Comparison of ENCODE assay signal across 10 mouse cellular contexts in the genomic region with DNA sequence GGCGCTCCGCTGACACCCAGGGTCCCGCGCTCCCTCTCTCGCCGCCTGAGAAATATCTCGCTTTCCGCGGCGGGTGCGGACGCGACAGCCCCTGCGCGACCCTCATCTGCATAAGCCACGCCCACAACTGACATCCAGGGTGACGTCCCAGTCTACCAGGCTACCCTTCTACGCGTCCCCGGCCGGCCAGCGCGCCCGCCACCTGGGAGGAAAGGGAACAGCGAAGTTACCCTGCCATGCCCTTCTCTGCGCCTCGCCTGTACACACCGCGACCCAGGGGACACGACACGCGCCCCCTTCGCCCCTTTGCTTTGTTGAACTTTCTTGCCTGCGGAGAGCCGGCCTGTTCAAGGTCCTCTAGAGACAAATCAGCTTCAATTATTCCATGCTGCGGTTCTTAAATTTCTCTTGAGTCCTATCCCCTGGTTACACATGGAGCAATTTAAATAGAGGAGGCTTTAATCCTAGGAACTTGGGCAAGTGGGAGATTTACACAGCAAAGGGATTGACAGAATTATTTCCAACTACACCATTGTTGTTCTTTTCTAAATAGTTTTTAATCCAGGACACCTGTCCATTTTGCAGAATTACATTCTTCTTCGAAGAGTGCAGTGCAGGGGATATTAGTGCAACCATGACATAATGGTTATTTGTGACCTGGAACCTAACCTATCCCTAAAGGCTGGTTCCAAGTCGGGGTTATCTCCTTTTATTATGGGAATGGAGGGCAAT. TPM values are rescaled to one million over a fixed set of nuclear protein-coding genes. Genes with fewer than 3 reads are reported as not detected.
A peak's percentile ranks its signal among the peaks of the same experiment; 100 is the strongest.
DNase-seq lines count a peak whose midpoint lies in the region; ATAC-seq lines count a peak whose summit lies in the region.
"Not testable (repeated sequence)": the region's sequence is repeated elsewhere in the genome, so short reads cannot be mapped to it uniquely, and the experiment has no call there.
"Had no signal": no experiment of that assay in that cellular context is flagged by ENCODE, and none has a peak within 500 bp of the region (broad histone marks: within the 10 kb centered on the region; RNA-seq: fewer than 3 reads in every experiment).

No protein-coding gene starts in this region.

- peak; percentile 80 for ATAC-seq in embryonic facial prominence, embryonic 14.5 days (ENCODE audit: low read depth)
- peak; percentile 86 for ATAC-seq in hindbrain, embryonic 15.5 days (ENCODE audit: low FRiP score, low read depth)
- ATAC-seq in lung, embryonic 15.5 days (ENCODE audit: borderline replicate concordance, extremely low read depth, low FRiP score, low TSS enrichment) = peak; percentile 82
- ATAC-seq in monocyte, adult 5-6 weeks (replicated peaks; ENCODE audit: insufficient number of reproducible peaks, low FRiP score, low TSS enrichment, poor library complexity, severe bottlenecking) = peak; percentile 74
- peak; percentile 82 for ATAC-seq in stomach, embryonic 16.5 days (ENCODE audit: insufficient read depth, low FRiP score)

- not testable (repeated sequence) for H3K27ac ChIP-seq in embryonic facial prominence, embryonic 14.5 days (replicated peaks; ENCODE audit: low read depth, low read length)
- peak overlapping the region; percentile 45; the same call in 1 of the 2 replicates for H3K27ac ChIP-seq in hindbrain, embryonic 15.5 days (replicated peaks)
- H3K27ac ChIP-seq in limb, embryonic 10.5 days = peak overlapping the region; percentile 10; the same call in 1 of the 2 replicates
- H3K27ac ChIP-seq in lung, embryonic 15.5 days = peak overlapping the region; percentile 11; the same call in 1 of the 2 replicates
- H3K27ac ChIP-seq in stomach, embryonic 16.5 days (ENCODE audit: low read length) = peak overlapping the region; percentile 17; the same call in 1 of the 2 replicates

- H3K36me3 ChIP-seq in embryonic facial prominence, embryonic 14.5 days (ENCODE audit: control insufficient read depth, insufficient read depth, low read length); hindbrain, embryonic 15.5 days; limb, embryonic 10.5 days; lung, embryonic 15.5 days; stomach, embryonic 16.5 days (ENCODE audit: control insufficient read depth, insufficient read depth, low read length): not testable (repeated sequence)

- H3K9ac ChIP-seq in embryonic facial prominence, embryonic 14.5 days (ENCODE audit: low read depth, low read length); hindbrain, embryonic 15.5 days; lung, embryonic 15.5 days; stomach, embryonic 16.5 days (ENCODE audit: low read length): not testable (repeated sequence)

- H3K4me2 ChIP-seq in embryonic facial prominence, embryonic 14.5 days (ENCODE audit: low read depth, low read length) = peak overlapping the region; percentile 57
- H3K4me2 ChIP-seq in hindbrain, embryonic 15.5 days = peak overlapping the region; percentile 68
- H3K4me2 ChIP-seq in lung, embryonic 15.5 days = peak overlapping the region; percentile 57
- H3K4me2 ChIP-seq in stomach, embryonic 16.5 days (ENCODE audit: low read depth, low read length) = peak overlapping the region; percentile 59

- peak; percentile 29 for DNase-seq in MN1 (ENCODE audit: low spot score)
- peak; percentile 17 for DNase-seq in embryonic facial prominence, embryonic 14.5 days (ENCODE audit: low spot score)
- DNase-seq in heart, adult 11 months = peak; percentile 88
- not testable (repeated sequence) for DNase-seq in limb, embryonic 10.5 days (ENCODE audit: low spot score)

- peak overlapping the region; percentile 29 for H3K4me3 ChIP-seq in embryonic facial prominence, embryonic 14.5 days (ENCODE audit: low read depth, low read length)
- H3K4me3 ChIP-seq in hindbrain, embryonic 15.5 days = peak overlapping the region; percentile 40
- peak overlapping the region; percentile 44 for H3K4me3 ChIP-seq in limb, embryonic 10.5 days
- peak overlapping the region; percentile 36 for H3K4me3 ChIP-seq in lung, embryonic 15.5 days
- peak overlapping the region; percentile 44 for H3K4me3 ChIP-seq in stomach, embryonic 16.5 days (replicated peaks; ENCODE audit: low read length)

- not testable (repeated sequence) for H3K27me3 ChIP-seq in embryonic facial prominence, embryonic 14.5 days (replicated peaks; ENCODE audit: control insufficient read depth, insufficient read depth, low read length); hindbrain, embryonic 15.5 days; limb, embryonic 10.5 days (ENCODE audit: low read depth, poor library complexity, severe bottlenecking); lung, embryonic 15.5 days; stomach, embryonic 16.5 days (ENCODE audit: control insufficient read depth, insufficient read depth, low read length)

- H3K4me1 ChIP-seq in embryonic facial prominence, embryonic 14.5 days (ENCODE audit: control insufficient read depth, insufficient read depth, low read length); stomach, embryonic 16.5 days (ENCODE audit: control insufficient read depth, insufficient read depth, low read length): not testable (repeated sequence)
- H3K4me1 ChIP-seq in hindbrain, embryonic 15.5 days (replicated peaks) = peaks cover 10% of the 10 kb centered on the region
- H3K4me1 ChIP-seq in limb, embryonic 10.5 days = peaks cover 15% of the 10 kb centered on the region
- H3K4me1 ChIP-seq in lung, embryonic 15.5 days = peaks cover 10% of the 10 kb centered on the region; the same call in 1 of the 2 replicates

- not testable (repeated sequence) for H3K9me3 ChIP-seq in embryonic facial prominence, embryonic 14.5 days (ENCODE audit: control insufficient read depth, low read length); hindbrain, embryonic 15.5 days; limb, embryonic 10.5 days (replicated peaks); lung, embryonic 15.5 days; stomach, embryonic 16.5 days (replicated peaks; ENCODE audit: control insufficient read depth, low read length)

- WGBS in embryonic facial prominence, embryonic 14.5 days = 10% methylated on average over 5 of the region's 38 CpGs
- WGBS in hindbrain, embryonic 15.5 days = 13% methylated on average over 5 of the region's 38 CpGs
- WGBS in limb, embryonic 10.5 days = 9% methylated on average over 9 of the region's 38 CpGs
- WGBS in lung, embryonic 15.5 days = 11% methylated on average over 8 of the region's 38 CpGs
- 13% methylated on average over 5 of the region's 38 CpGs for WGBS in stomach, embryonic 16.5 days

RNA-seq across cellular contexts. Expression of a gene that starts 34.9 kb away (rescaled TPM):
- not detected in 2 replicates for polyA plus RNA-seq in embryonic facial prominence, embryonic 14.5 days (2014; fragmentation: Nextera tagmentation; extraction: Ambion mirVana)
- polyA plus RNA-seq in hindbrain, embryonic 15.5 days (2015; fragmentation: Nextera tagmentation; extraction: Ambion mirVana) = not detected in 2 replicates
- polyA plus RNA-seq in limb, embryonic 10.5 days (2016; fragmentation: Nextera tagmentation; extraction: Ambion mirVana) = 0.14 TPM in 1 of 2 replicates, not detected in the other
- 0.14 TPM in 1 of 2 replicates, not detected in the other for polyA plus RNA-seq in lung, embryonic 15.5 days (2015; fragmentation: Nextera tagmentation; extraction: Ambion mirVana)
- total RNA-seq in monocyte, adult 5-6 weeks (2017) = not detected in 3 replicates
- 0.17 and 0.29 TPM in 2 replicates for polyA plus RNA-seq in stomach, embryonic 16.5 days (2015; fragmentation: Nextera tagmentation; extraction: Ambion mirVana)
- total RNA-seq: adrenal gland, postnatal 25 days; heart, postnatal 36 days had no signal

RNA-seq across cellular contexts. Expression of a gene that starts 38.0 kb away (rescaled TPM):
- polyA plus RNA-seq in embryonic facial prominence, embryonic 14.5 days (2014; fragmentation: Nextera tagmentation; extraction: Ambion mirVana) = 28.3 and 36.4 TPM in 2 replicates
- polyA plus RNA-seq in hindbrain, embryonic 15.5 days (2015; fragmentation: Nextera tagmentation; extraction: Ambion mirVana) = 1.9 and 2.0 TPM in 2 replicates
- polyA plus RNA-seq in limb, embryonic 10.5 days (2016; fragmentation: Nextera tagmentation; extraction: Ambion mirVana) = 0.58 and 0.84 TPM in 2 replicates
- polyA plus RNA-seq in lung, embryonic 15.5 days (2015; fragmentation: Nextera tagmentation; extraction: Ambion mirVana) = 0.55 and 0.57 TPM in 2 replicates
- total RNA-seq in monocyte, adult 5-6 weeks (2017) = 0.64 TPM in 1 of 3 replicates, not detected in the others
- polyA plus RNA-seq in stomach, embryonic 16.5 days (2015; fragmentation: Nextera tagmentation; extraction: Ambion mirVana) = 0.50 and 3.8 TPM in 2 replicates
- total RNA-seq: adrenal gland, postnatal 25 days had no signal
